Mouse (Mus musculus): ENCODE results near the gene Cited1. TPM values are rescaled to one million over a fixed set of nuclear protein-coding genes. Genes with fewer than 3 reads are reported as not detected.

Gene Cited1
- not detected for total RNA-seq (2023)

GRCm38 (mm10) chrX:102251937-102252860 is at the start of gene Cited1:
Gene Cited1 (minus strand): TSS chrX:102252181.

Other genes with a start within 250 kb of the Cited1 start
- 1 to 10 TPM; 4.1 to 4.7 TPM for gene Rtl5, start 180.9 kb downstream of the Cited1 start, total RNA-seq (2023)
- gene Pin4, start 132.7 kb downstream of the Cited1 start, total RNA-seq (2023), result 10 to 100 TPM; 12.5 to 12.7 TPM
- gene Ercc6l, start 95.1 kb downstream of the Cited1 start, total RNA-seq (2023), result 1 to 10 TPM; 9.5 to 9.9 TPM
- 100 to 1,000 TPM; 684 to 973 TPM for gene Rps4x, start 62.8 kb downstream of the Cited1 start, total RNA-seq (2023)